Mouse (Mus musculus): ENCODE data around the gene Snx29.

GRCm38 (mm10) chr16:11728131-11728530 is 405.4 kb downstream of the Snx29 start:
- TF ChIP-seq CTCF (IDR thresholded peaks at IDR 0.05; ENCODE audit: low read depth, low read length) (no peak), POLR2A (IDR thresholded peaks at IDR 0.05; ENCODE audit: borderline replicate concordance, low read depth, low read length) (no peak)
